Mouse (Mus musculus) cortical plate, adult 2 months (tissue): ENCODE measurements around the gene Zfp949. TPM values are rescaled to one million over a fixed set of nuclear protein-coding genes. Genes with fewer than 3 reads are reported as not detected.
A peak's percentile ranks its signal among the peaks of the same experiment; 100 is the strongest.

Experiments
- H3K27ac ChIP-seq: fragments of 200-500 bp; 2 replicates; pipeline ENCODE4 v1.5.1; 2012; ENCODE audit warnings: low read length, control low read depth, inconsistent platforms; ENCODE audit not compliant: insufficient read depth
- H3K4me1 ChIP-seq: fragments of 200-500 bp; 2 replicates; pipeline ENCODE4 v1.6.1; 2011; ENCODE audit warnings: low read length; ENCODE audit not compliant: control insufficient read depth, insufficient read depth
- H3K4me3 ChIP-seq: fragments of 200-500 bp; 2 replicates; pipeline ENCODE4 v1.5.1; 2011; ENCODE audit warnings: mild to moderate bottlenecking, low read length, control low read depth; ENCODE audit not compliant: insufficient read depth
- CTCF ChIP-seq: fragments of 200-500 bp; IDR thresholded peaks from 2 replicates; pipeline ENCODE4 v1.5.1; 2011; ENCODE audit warnings: mild to moderate bottlenecking, control low read depth, low read length; ENCODE audit not compliant: insufficient read depth; ENCODE audit errors: extremely low read depth
- POLR2A ChIP-seq: fragments of 200-500 bp; IDR thresholded peaks from 2 replicates; pipeline ENCODE4 v1.6.1; 2011; ENCODE audit warnings: mild to moderate bottlenecking, low read length, control low read depth; ENCODE audit not compliant: insufficient read depth; ENCODE audit errors: extremely low read depth
- polyA plus RNA-seq: library from polyadenylated mRNA; depleted of rRNA; stranded (reverse); fragments of >200 nt; gene quantifications from 2 replicates; pipeline ENCODE4 v1.2.3, GENCODE M21; 2012; rRNA removed

Zfp949 gene
- polyA plus RNA-seq = 18.1 and 19.6 TPM in 2 replicates

DNA sequence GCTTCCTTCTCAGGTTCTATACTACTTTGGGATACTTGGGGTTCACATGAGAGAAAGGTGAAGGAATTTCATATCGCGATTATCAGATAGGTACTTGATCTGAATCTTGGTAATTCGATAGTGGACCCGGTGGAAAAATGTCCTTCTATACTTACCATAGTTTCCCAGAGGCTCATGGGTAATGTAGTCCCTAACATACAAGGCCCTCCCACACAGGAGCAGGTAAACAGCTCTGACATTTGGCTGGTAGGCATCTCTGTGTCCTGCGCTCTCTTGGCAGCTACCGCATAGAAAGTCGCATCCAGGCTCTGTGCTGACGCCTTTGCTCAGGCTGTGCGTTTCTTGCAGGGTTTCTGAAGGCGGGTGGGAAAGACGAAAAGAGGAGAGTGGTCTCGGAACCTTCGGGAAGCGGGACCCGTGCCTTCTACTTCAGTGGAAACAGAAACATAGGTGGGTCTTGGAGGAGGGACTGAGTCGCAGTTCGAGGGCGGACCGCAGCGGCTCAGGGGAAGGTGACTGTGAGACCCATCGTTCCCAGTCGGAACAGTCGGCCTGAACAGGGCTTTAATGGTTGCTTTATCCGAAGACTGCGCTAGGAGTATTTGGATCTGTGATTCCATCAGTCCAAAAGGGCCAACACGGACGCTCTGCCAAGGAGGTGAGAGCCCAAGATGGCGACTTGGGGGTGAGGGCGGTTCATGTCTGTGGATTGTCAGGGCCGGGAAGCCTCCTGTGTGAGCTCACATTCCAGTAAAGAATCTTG is at the start of gene Zfp949:
Gene Zfp949 (plus strand): TSS at position 170 of the 763 bp plus-strand sequence.
- peak; percentile 97 for TF ChIP-seq POLR2A
- no peak for TF ChIP-seq CTCF
- Histone ChIP-seq H3K4me1 (peaks cover 3% of the 10 kb centered on the region; the same call in 1 of the 2 replicates), H3K4me3 (peak within 1 kb of the TSS; percentile 98), H3K27ac (peak within 1 kb of the TSS; percentile 61)

GRCm38 (mm10) chr9:88500112-88500511 is 47.7 kb upstream of the Zfp949 start:
- Histone ChIP-seq H3K27ac (no peak overlapping the region), H3K4me3 (no peak overlapping the region), H3K4me1 (no peaks in the 10 kb centered on the region)
- TF ChIP-seq POLR2A (no peak), CTCF (no peak)

DNA sequence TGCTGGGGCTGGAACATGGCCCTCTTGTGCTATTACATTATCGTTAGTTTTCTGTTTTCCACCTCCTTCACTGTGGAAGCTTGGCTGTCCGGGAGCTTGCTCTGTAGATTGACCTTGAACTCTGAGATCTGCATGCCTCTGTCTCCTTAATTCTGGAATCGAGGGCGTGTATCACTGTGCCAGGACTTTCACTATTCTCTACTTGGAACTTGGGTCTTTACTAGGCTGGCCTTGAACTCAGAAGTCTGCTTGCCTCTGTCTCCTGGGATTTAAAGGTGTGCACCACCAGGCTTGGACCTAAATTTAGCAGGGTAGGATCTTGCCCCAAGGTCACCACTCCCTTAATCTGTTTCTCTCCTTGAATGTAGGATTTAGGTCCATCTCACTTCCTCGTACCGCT is 46.0 kb upstream of the Zfp949 start:
- H3K27ac ChIP-seq = no peak overlapping the region
- no peak overlapping the region for H3K4me3 ChIP-seq
- TF ChIP-seq CTCF (no peak), POLR2A (no peak)
- H3K4me1 ChIP-seq = no peaks in the 10 kb centered on the region

GRCm38 (mm10) chr9:88515546-88515945 is 32.3 kb upstream of the Zfp949 start:
- H3K4me3 ChIP-seq = no peak overlapping the region

GRCm38 (mm10) chr9:88516361-88516995 is 31.3 kb upstream of the Zfp949 start:
- no peak overlapping the region for H3K4me3 ChIP-seq

More at GRCm38 (mm10) chr9:88515546-88515945, 32.3 kb upstream of the Zfp949 start:
- TF ChIP-seq POLR2A (no peak), CTCF (no peak)
- no peaks in the 10 kb centered on the region for H3K4me1 ChIP-seq
- no peak overlapping the region for H3K27ac ChIP-seq

DNA sequence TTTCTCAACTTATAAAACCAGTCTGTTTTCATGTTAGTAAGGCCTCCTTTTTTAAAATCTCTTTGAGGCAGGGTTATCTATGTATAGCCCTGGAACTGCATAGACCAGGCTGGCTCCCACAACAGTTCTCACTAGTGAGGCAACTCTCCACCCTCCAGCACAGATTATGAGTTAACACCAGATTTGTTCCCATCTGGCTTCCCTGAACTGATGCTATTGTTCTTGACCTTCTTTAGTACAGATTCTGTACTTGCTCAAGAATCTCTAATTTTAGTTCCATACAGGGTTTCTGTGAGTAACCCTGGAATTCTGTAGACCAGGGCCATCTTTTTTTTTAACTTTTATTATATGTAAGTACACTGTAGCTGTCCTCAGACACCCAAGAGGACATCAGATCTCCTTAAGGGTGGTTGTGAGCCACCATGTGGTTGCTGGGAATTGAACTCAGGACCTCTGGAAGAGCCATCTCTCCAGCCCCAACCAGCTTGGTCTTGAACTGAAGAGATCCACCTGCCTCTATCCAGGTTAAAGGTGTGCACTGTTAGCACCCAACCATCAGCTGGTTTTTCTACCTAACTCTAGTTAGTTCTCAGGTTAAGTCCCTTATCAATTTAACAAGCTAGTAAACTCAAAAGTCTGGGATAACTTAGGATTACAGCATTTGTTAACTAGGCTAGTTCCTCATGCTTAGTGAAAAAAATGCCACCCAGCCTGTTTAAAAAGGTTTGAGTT is 28.3 kb upstream of the Zfp949 start:
- H3K4me3 ChIP-seq = no peak overlapping the region
- no peaks in the 10 kb centered on the region for H3K4me1 ChIP-seq
- no peak overlapping the region for H3K27ac ChIP-seq
- TF ChIP-seq POLR2A (no peak), CTCF (no peak)

More at GRCm38 (mm10) chr9:88516361-88516995, 31.3 kb upstream of the Zfp949 start:
- Histone ChIP-seq H3K27ac (no peak overlapping the region), H3K4me1 (no peaks in the 10 kb centered on the region)
- TF ChIP-seq POLR2A (no peak), CTCF (no peak)

DNA sequence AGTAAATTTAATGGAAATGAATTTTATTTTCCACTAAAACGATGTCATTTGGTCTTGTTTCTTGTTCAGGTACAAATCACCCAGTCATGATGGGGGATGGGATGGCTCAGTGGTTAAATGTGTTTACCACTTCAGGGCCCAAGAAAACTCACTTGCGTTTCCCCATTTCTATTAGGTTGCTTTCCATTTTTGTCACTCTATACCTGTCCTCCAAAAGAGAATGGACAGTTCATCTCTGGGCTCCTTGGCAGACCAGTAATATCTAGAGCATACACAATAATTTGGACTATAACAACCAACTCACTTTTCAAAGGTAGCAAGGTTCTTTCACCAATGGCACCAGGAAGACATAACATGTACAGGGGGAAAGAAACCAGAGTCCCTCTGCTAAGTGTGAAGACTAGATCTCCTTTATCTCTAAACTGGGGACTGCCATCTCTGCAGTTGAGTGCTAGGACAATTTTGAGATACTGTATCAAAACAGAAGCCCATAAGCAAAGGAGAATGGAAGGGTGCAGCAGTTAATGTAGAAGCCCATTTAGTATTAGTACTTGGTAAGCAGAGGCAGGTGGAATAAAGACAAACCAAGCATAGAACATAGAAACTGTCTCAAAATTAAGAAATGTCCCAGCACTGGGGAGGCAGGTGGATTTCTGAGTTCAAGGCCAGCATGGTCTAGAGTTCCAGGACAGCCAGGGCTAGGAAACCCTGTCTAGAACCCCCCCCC is 27.5 kb upstream of the Zfp949 start:
- TF ChIP-seq POLR2A = no peak
- TF ChIP-seq CTCF = no peak
- Histone ChIP-seq H3K4me3 (no peak overlapping the region; the same call in 1 of the 2 replicates), H3K4me1 (no peaks in the 10 kb centered on the region), H3K27ac (no peak overlapping the region)

DNA sequence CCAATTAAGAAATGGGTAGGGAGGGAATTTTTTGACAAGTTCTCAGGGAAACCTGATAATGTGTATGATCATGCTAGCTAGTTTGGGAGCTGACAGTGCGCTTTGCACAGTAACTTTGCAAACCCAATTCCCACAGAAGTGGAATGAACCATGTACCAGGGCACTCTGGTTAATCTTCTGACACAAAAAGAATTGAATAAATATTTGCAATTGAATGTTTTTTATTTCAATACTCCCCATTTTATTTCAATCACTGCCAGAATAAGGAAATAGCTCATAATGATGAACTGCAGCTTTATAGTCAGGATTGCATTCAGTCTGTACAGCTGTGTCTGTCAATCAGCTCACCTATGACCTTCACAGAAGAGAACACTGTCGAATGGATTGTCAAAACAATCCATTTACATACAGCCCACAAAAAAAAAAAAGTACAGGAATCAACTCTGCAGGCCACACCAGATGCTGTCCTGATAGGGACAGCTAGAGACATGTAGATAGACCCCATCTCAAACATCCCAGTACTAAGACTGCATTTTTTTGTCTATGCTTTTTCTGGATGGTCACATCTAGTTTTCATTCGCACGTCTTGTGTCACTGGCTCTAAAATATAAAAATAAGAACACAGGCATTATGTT is 26.9 kb upstream of the Zfp949 start:
- Histone ChIP-seq H3K4me1 (no peaks in the 10 kb centered on the region), H3K27ac (no peak overlapping the region), H3K4me3 (peak overlapping the region; percentile 74; the same call in 1 of the 2 replicates)
- TF ChIP-seq POLR2A (no peak), CTCF (no peak)
